In genomic region chr7:45124224-45125143, GRCm38 (mm10) we compare ENCODE assay signal across 8 mouse cellular contexts. TPM values are rescaled to one million over a fixed set of nuclear protein-coding genes. Genes with fewer than 3 reads are reported as not detected.
DNase-seq lines count a peak whose midpoint lies in the region; ATAC-seq and TF ChIP-seq lines count a peak whose summit lies in the region.

Gene Rps11, minus strand, starts transcription at chr7:45124439.

- peak within 1 kb of the TSS; percentile 63 for H3K4me2 ChIP-seq in forebrain, embryonic 16.5 days (ENCODE audit: low read length)
- H3K4me2 ChIP-seq in lung, embryonic 14.5 days = peak within 1 kb of the TSS; percentile 92

- intact Hi-C loops in heart, postnatal 36 days (cut with DNase I) = loop anchor here (5.0 kb wide), 3 partner anchors 42 to 142 kb away; partner anchors contain the start of genes Rras and Scaf1

- H3K4me1 ChIP-seq in G1E (ENCODE audit: insufficient read depth, low read depth, low read length) = peaks cover 71% of the 10 kb centered on the region
- peaks cover 45% of the 10 kb centered on the region for H3K4me1 ChIP-seq in forebrain, embryonic 16.5 days (replicated peaks; ENCODE audit: control insufficient read depth, insufficient read depth, low read length)
- H3K4me1 ChIP-seq in lung, embryonic 14.5 days (ENCODE audit: insufficient read depth) = peaks cover 15% of the 10 kb centered on the region
- peaks cover 27% of the 10 kb centered on the region for H3K4me1 ChIP-seq in olfactory bulb, adult 2 months (ENCODE audit: control insufficient read depth, insufficient read depth, low read length)
- peaks cover 60% of the 10 kb centered on the region for H3K4me1 ChIP-seq in thymus, adult 2 months (replicated peaks; ENCODE audit: control insufficient read depth, insufficient read depth, low read length)

- H3K36me3 ChIP-seq in G1E (replicated peaks) = peaks cover 78% of the 10 kb centered on the region
- peaks cover 34% of the 10 kb centered on the region for H3K36me3 ChIP-seq in forebrain, embryonic 16.5 days (ENCODE audit: control insufficient read depth, insufficient read depth)
- peaks cover 73% of the 10 kb centered on the region for H3K36me3 ChIP-seq in lung, embryonic 14.5 days (ENCODE audit: insufficient read depth)
- H3K36me3 ChIP-seq in thymus, adult 2 months (ENCODE audit: control insufficient read depth, insufficient read depth, low read length) = peaks cover 37% of the 10 kb centered on the region

- H3K27ac ChIP-seq in forebrain, embryonic 16.5 days (ENCODE audit: low read length) = peak within 1 kb of the TSS; percentile 89
- H3K27ac ChIP-seq in layer of hippocampus, adult 2 months = peak within 1 kb of the TSS; percentile 93
- H3K27ac ChIP-seq in lung, embryonic 14.5 days (ENCODE audit: low read depth) = peak within 1 kb of the TSS; percentile 95
- peak within 1 kb of the TSS; percentile 63 for H3K27ac ChIP-seq in olfactory bulb, adult 2 months (ENCODE audit: insufficient read depth, low read depth, low read length)
- peak within 1 kb of the TSS; percentile 97 for H3K27ac ChIP-seq in thymus, adult 2 months (ENCODE audit: control insufficient read depth, insufficient read depth, low read length)

- no peak for TF ChIP-seq CTCF in G1E (IDR thresholded peaks at IDR 0.05; ENCODE audit: low read depth, low read length)
- peak; percentile 68; the same call in 1 of the 2 replicates for TF ChIP-seq CTCF in layer of hippocampus, adult 2 months (conservative IDR thresholded peaks at IDR 0.05)
- TF ChIP-seq CTCF in lung, embryonic 14.5 days (IDR thresholded peaks at IDR 0.05; ENCODE audit: low read depth) = no peak
- TF ChIP-seq CTCF in olfactory bulb, adult 2 months (IDR thresholded peaks at IDR 0.05; ENCODE audit: insufficient read depth, low read depth, low read length) = no peak
- TF ChIP-seq CTCF in thymus, adult 2 months (IDR thresholded peaks at IDR 0.05; ENCODE audit: borderline replicate concordance, control insufficient read depth, extremely low read depth, insufficient read depth, low read length, poor library complexity) = peak; percentile 65; the same call in 1 of the 2 replicates

- under 1% methylated on average over 59 of the region's 59 CpGs for WGBS in forebrain, embryonic 16.5 days
- under 1% methylated on average over 59 of the region's 59 CpGs for WGBS in lung, embryonic 14.5 days
- 1% methylated on average over 59 of the region's 59 CpGs for WGBS in olfactory bulb, adult 2 months
- WGBS in thymus, adult 2 months = 2% methylated on average over 59 of the region's 59 CpGs

- no peaks in the 10 kb centered on the region for H3K27me3 ChIP-seq in G1E (ENCODE audit: insufficient read depth, low read length)
- H3K27me3 ChIP-seq in forebrain, embryonic 16.5 days (replicated peaks; ENCODE audit: control insufficient read depth, insufficient read depth, low read length) = no peaks in the 10 kb centered on the region
- no peaks in the 10 kb centered on the region for H3K27me3 ChIP-seq in lung, embryonic 14.5 days (ENCODE audit: insufficient read depth, low read length)
- no peaks in the 10 kb centered on the region for H3K27me3 ChIP-seq in thymus, adult 2 months (ENCODE audit: control insufficient read depth, insufficient read depth, low read length)

- peak within 1 kb of the TSS; percentile 93 for H3K4me3 ChIP-seq in G1E (ENCODE audit: low read depth, low read length)
- H3K4me3 ChIP-seq in forebrain, embryonic 16.5 days (replicated peaks; ENCODE audit: low read length) = peak within 1 kb of the TSS; percentile 51
- peak within 1 kb of the TSS; percentile 93 for H3K4me3 ChIP-seq in layer of hippocampus, adult 2 months
- peak within 1 kb of the TSS; percentile 99 for H3K4me3 ChIP-seq in lung, embryonic 14.5 days (ENCODE audit: low read depth, low read length)
- peak within 1 kb of the TSS; percentile 74 for H3K4me3 ChIP-seq in olfactory bulb, adult 2 months (ENCODE audit: insufficient read depth, low read depth, low read length)
- H3K4me3 ChIP-seq in thymus, adult 2 months (ENCODE audit: control insufficient read depth, insufficient read depth, low read length) = peak within 1 kb of the TSS; percentile 79

- H3K9ac ChIP-seq in forebrain, embryonic 16.5 days (replicated peaks; ENCODE audit: low read depth, low read length) = peak within 1 kb of the TSS; percentile 67
- H3K9ac ChIP-seq in lung, embryonic 14.5 days = peak within 1 kb of the TSS; percentile 98

- peak; percentile 75 for TF ChIP-seq POLR2A in olfactory bulb, adult 2 months (IDR thresholded peaks at IDR 0.05; ENCODE audit: insufficient read depth, low read depth, low read length)
- TF ChIP-seq POLR2A in thymus, adult 2 months (IDR thresholded peaks at IDR 0.05; ENCODE audit: control insufficient read depth, extremely low read depth, insufficient read depth, low read length, poor library complexity) = peak; percentile 85

- no peaks in the 10 kb centered on the region for H3K9me3 ChIP-seq in G1E (replicated peaks)
- H3K9me3 ChIP-seq in forebrain, embryonic 16.5 days (ENCODE audit: control insufficient read depth, low read length) = no peaks in the 10 kb centered on the region
- no peaks in the 10 kb centered on the region for H3K9me3 ChIP-seq in lung, embryonic 14.5 days (ENCODE audit: low read depth, low read length)

- peak; percentile 80 for DNase-seq in G1E (ENCODE audit: low spot score)
- peak; percentile 98 to 99 for DNase-seq in cerebellum, adult 18-20 months
- DNase-seq in heart, postnatal 36 days = peak; percentile 97 to 98
- peak; percentile 99 to 100 for DNase-seq in layer of hippocampus, adult 2 months (ENCODE audit: low spot score in 2 of 2)
- peak; percentile 100 for DNase-seq in lung, embryonic 14.5 days
- peak; percentile 98 for DNase-seq in thymus, adult 2 months

- ATAC-seq in G1E (ENCODE audit: extremely low read depth, insufficient number of reproducible peaks, low FRiP score, poor library complexity, severe bottlenecking) = peak; percentile 66
- ATAC-seq in forebrain, embryonic 16.5 days = peak; percentile 81
- ATAC-seq in lung, embryonic 14.5 days (ENCODE audit: insufficient read depth) = peak; percentile 79

RNA-seq across cellular contexts. Expression of gene Rps11, which starts in this region (rescaled TPM):
- total RNA-seq in G1E (2014; fragmentation: Nextera tagmentation) (916 and 1,000 TPM in 2 replicates), G1E (2017) (1,298 and 1,329 TPM in 2 replicates)
- polyA plus RNA-seq in G1E (2012) = 151 and 217 TPM in 2 replicates
- polyA plus RNA-seq in forebrain, embryonic 16.5 days (2015; fragmentation: Nextera tagmentation; extraction: Ambion mirVana) = 860 and 958 TPM in 2 replicates
- total RNA-seq in heart, postnatal 36 days (2021) = 100 to 1,000 TPM; 567 to 587 TPM
- total RNA-seq in layer of hippocampus, adult 2 months (2021) = 100 to 1,000 TPM; 436 to 442 TPM
- 1,873 and 1,878 TPM in 2 replicates for polyA plus RNA-seq in lung, embryonic 14.5 days (2014; fragmentation: Nextera tagmentation; extraction: Ambion mirVana)
- polyA plus RNA-seq in olfactory bulb, adult 2 months (2012; ENCODE audit: insufficient read depth, insufficient read length, low replicate concordance, missing spikeins) = 657 TPM in 1 of 2 replicates, not detected in the other
- polyA plus RNA-seq in thymus, adult 2 months (2012; rRNA removed) = 343 and 363 TPM in 2 replicates

Comparison
In these comparisons a context has a peak if more than half of its experiments do, and no peak if none do; other contexts are left out.
1. Peak in every context shown above with its lines: DNase-seq, ATAC-seq, H3K4me3 ChIP-seq and H3K27ac ChIP-seq.
2. CTCF ChIP-seq: peak in layer of hippocampus, adult 2 months (single experiment) and thymus, adult 2 months (single experiment); none in G1E (single experiment), lung, embryonic 14.5 days (single experiment) and olfactory bulb, adult 2 months (single experiment).